Mouse (Mus musculus): ENCODE data around the gene Rab3gap2.
A peak's percentile ranks its signal among the peaks of the same experiment; 100 is the strongest.

Gene Rab3gap2

DNA sequence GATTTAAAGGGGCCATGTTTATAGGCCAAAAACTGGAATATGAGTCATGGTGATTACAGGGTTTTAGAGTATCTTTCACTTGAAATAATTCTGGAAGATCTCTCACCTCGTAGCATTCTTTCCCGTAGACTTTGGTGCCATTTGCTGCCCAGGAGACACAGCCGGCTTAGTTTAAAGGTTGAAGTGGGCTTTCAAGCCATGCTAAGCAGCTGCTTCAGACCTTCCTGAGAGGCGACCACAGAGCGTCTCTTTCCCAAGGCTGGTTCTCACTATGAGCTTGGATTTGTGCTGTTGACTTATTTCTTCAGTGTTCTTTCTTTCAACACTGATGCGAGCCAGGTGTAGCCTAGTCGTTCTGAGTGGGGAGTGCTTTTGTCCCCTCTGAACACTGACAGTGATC, 23.8 kb downstream of the Rab3gap2 start:
- no peak for DNase-seq

DNA sequence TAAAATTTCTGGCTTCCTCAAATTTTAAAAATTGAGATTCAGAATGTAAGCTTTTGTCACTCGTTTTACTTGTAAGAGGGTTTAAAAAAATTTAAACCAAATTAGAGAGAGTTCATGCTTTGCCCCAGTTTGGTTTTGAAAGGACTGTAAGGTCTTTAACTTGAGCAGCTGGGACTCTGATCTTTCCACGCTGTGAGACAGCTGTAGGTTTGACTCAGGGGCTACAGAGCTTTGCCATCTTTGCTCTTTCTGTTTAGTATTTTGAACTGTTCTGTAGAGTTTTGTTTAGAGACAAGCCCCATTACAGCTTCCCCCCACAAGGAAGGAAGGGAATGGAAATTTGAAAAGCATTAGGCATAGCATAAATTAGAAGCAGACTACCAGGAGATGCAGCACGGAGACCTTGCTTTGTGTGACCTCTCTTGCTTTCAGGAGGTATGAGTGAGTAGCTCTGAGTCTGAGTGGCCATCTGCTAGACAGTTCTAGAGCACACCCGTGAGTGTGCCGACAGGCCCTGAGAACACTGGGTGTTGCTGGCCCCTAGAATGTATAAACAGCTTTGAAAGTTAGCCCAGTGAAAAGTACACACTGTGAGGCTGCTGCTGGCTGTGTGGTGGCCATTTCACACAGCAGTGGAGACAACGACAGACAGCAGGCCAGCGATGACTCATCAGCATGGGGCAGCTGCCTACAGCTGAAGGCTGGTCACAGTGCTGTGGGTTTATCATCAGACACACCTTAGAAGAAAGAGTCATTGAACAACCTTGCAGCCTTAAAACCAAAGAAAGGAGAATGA, 25.7 kb downstream of the Rab3gap2 start:
- DNase-seq = peak; percentile 17

DNA sequence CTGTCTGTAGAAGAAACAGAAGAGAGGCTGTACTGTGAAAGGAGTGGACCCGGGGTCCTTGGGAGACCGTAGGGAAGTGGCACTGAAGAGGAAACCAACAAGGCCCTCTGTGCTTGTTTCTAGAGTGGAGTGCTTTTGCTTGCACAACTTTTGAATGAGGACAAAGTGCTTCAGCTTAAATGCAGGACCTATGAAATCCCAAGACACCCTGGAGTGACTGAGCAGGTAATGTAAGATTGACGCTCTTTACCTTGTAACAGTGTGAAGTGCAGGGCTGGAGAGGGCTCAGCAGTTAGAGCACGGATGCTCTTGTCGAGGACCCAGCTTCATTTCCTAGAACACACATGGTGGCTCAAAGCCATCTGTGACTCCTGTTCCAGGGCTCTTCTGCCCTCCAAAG, 31.9 kb downstream of the Rab3gap2 start:
- no peak for DNase-seq

DNA sequence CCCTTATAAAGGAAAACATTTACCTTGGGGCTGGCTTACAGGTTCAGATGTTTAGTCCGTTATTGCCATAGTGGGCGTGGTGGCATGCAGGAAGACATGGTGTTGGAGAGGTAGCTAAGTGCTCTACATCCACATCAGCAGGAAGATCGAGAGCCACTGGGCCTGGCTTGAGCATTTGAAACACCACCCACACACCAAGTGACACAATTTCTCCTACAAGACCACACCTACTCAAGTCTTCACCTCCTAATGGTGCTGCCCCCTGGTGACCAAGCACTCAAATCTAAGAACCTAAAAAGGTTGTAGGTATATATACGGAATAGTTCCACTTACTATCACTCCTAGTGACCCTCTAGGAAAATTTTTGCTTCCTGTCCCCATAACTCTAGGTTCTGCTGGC, 32.6 kb downstream of the Rab3gap2 start:
- DNase-seq = no peak

DNA sequence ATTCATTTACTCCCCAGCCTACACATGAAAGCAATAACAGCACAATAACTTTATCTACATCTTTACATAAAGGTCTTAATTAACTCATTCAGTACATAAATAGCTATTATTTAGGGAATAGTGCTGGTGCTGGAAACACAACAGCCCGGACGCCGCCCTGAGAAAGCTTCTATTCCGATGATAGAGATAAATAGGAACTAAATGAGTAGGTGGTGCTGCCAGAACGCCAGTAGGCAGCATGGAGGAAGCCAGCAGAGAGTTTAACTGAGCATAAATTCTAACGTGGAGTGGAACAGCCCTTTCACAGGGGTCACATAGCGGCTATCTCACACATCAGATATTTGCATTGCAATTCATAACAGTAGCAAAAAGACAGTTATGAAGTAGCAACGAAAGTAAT, 39.1 kb downstream of the Rab3gap2 start:
- DNase-seq = no peak

DNA sequence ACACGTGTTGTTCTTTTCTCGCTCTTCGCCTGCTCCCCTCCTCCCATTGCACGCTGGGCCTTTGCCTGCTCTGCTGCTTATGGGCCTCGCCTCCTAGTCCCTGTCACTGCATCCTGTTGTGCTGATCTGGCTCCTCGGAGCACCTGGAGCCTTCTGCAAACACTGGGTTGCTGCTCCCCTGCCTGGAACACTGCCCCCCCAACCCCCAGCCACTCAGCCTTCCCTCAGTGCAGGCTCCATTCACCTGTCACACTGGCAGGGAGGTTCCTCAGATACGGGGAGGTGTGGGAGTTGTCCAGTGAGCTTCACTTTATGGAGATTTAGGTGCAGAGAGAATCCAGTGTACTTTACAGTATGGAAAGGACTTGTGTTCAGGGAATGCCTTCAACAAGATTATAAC, 41.5 kb downstream of the Rab3gap2 start:
- DNase-seq = no peak

DNA sequence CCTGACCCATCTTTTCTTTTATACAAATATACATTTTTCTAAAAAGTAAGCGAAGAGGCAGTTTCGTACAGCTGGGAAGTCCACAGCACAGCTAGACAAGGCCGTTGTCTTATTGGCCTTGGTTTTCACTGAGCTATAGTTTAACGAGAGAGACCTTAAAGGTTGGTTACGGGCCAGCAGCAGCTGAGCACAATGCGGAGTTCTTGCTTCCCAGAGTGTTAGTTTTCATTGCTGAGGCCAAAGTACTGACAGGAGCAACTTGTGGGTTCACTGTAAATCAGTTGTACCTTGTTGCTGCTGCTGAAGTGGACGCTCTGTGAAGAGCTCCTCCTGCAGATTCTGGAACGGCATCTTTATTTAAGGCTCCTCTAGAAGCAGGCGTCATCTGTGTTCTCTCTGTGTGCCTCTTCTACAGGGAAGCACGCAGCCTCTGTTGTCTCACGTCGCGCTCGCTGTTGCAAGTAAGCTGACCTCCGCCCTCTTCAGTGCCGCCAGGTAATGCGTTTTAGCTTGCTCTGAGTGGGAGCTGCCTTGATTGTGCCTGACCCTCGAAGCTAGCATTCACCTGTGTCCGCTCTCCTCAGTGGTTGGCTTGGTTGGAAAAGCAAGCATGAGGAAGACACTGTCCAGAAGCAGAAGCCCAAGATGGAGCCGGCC, 43.6 kb downstream of the Rab3gap2 start:
- DNase-seq = no peak

DNA sequence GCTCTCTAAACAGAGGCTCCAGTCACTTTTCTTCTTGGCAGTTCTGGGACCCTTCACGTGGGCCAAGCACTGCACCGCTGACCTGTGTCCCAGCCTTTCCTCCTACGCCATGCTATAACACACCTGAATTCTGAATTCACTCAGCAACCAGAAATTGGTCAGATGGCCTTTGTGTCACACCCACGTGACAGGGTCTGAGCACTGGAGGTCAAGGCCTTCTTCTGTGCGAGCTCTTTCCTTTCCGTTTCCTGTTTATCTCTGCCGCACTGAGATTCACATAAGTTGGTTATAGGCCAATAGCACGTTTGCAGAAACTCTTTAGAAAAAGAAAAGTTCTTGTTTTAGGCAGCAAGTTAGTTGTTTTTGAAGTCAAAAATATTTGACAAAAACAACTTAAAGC, 44.8 kb downstream of the Rab3gap2 start:
- DNase-seq = no peak

DNA sequence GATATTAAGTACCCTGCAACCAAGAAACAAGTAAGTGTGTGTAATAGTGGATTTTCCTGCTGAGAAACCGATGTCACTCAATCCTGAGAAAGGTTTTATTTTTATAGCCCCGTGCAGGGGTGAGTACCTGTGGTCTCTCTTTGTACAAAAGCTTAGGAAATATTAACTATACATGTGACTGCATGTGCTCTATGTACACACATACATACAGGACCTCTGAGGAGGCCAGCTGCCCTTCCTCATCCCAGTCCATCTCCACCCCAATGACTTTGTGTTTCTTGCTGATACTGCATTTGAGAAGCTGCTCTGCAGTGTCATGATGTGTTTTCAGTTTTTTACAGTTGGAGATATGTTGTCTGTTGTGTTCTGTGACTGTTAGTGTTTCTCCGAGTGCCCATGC, 48.4 kb downstream of the Rab3gap2 start:
- no peak for DNase-seq

DNA sequence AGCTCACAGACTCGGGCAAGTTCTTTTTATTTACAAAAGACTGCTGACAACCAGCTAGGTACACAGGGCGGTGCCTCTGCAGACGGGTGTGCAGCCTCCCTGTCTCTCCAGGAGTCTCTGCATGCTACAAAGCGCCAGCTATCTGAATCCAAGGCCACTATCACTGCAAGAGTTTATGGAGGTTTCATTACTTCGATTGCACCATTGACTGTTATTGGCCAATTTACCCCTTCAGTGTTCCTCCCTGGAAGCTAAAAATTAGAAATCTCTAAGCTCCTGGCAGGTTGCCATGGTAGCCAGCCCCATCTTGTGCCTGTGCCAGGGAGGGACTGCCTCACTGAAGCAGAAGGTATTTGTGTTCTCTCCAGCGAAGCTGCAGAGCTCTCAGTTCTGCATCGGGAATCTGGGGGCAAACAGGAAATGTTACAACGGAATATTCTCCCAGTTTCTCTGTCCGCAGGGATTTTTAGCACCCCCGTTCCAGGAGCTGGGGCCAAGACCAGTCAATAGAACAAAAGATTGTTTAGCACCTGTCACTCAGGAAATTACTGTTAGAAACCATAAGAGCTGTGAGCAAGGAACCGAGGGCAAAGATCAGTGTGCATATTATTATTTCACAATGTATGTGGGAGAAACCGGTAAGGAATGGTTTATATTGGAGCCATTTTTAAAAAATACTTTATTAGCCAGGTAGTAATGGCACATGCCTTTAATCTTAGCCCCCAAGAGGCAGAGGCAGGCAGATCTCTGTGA, 49.4 kb downstream of the Rab3gap2 start:
- peak; percentile 19 for DNase-seq

DNA sequence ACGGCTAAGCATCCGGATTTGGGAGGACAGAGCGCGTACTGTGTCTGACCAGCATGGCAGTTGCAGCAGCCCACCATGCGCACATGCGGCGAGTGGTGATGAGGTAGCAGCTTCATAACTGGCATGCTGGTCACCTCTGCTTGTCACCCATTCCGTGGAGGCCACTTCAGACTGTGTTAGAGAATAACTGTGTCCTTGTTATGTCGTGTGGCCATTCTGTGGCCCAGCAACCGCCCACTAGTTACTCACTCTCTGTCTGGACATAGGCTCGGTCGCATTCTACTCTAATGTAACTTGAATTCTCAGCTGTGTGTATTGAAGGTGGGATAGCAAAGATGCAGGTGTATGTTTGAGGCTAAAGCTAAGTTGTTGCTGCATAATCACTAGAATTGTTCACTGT, 51.4 kb downstream of the Rab3gap2 start:
- DNase-seq = no peak

DNA sequence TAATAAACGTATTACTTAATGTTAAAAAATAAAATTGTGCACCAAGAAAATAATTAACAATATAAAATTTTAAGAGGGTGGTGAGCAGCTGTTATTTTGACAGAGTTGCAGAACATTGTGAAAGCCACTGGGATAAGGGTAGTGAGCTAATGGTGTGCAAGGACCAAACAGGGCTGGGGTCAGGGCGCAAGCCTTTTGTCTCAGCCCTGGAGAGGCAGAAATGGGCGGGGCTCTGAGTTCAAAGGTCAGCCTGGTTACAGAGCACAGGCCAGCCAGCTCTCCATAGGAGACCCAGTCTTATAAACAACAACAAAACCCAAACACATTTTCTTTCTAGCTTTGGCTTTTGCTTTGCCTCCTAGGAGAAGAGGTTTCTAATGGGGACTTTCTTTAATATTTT, 52.8 kb downstream of the Rab3gap2 start:
- DNase-seq = no peak

DNA sequence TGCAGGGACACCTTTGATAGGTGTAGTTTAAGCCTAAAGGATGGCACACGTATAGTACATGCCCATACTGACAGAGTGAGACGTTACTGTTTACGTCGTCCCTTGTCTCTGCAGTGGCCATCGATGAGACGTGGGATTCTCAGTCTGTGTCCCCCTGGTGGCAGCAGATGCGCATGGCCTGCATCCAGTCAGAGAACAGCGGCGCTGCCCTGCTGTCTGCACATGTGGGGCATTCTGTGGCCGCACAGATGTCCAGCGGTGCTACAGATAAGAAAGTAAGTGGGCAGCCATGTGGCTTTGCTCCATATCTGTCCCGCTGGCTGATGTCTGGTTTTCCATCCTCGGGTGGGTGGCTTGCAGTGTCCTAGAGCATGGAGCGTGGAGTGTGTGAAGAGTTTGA, 58.6 kb downstream of the Rab3gap2 start:
- DNase-seq = no peak

DNA sequence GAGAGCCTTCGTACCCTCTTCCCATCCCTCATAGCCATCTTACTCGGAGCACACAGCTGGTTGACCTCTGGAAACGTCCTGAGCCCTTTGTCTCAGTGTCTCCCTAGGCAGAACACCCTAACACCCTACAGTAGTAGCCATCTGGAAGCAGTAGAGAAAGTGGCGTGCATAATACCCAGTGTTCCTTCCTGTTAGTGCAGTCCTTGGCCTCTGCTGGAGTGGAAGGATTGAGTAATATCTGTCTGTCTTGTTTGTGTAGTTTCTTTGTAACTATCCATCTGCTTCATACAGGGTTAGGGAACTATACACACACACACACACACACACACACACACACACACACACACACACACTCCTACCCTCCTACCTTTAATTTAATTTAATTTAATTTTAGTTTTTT, 64.8 kb downstream of the Rab3gap2 start:
- DNase-seq = no peak

DNA sequence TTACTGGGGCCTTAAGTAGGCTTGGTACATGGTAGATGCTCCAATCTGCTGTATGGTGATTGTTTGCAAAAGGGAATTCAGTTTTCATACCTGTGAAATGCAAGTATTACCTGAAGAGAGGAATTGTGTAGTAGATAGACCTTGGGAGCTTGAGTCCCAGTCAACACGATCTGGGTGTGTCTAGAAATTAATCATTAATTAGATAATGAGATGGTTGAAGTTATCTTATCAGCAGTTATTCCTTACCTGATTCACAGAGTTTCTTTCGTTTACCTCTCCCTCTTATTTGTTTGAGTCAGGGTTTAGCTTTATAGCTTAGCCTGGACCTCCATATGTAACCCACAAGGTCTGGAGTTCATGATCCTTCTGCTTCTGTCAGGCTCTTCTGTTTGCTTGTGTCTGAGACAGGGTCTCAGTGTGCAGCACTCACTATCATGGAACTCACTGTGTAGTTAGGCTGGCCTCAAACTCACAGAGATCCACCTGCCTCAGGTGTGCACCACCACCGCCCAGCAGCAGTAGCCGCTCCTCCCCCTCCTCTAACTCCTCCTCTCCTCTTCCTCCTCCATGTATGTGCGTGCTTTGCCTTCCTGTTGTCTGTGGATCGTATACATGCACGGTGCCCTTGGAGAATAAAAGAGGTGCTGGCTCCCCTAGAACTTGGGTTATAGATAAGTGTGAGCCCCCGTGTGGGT, 66.6 kb downstream of the Rab3gap2 start:
- DNase-seq = no peak

DNA sequence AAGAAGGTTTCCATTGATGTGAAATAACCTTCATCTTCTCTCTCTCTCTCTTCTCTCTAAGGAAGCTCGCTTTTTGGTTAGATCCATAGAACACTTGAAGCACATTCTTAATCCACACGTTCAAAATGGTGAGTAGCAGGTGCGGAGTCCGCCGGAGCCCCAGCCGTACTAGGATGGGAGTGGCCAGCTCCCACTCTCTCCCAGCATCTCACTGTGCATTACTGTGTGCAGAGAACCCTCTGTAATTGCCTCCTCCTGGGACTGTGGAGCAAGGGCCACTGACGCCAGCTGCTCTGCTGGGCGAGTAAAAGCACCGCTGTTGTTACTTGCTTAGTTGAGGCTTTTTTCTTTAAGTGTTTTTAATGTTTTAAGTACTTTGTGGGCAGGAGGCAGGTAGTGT, 67.5 kb downstream of the Rab3gap2 start:
- no peak for DNase-seq

DNA sequence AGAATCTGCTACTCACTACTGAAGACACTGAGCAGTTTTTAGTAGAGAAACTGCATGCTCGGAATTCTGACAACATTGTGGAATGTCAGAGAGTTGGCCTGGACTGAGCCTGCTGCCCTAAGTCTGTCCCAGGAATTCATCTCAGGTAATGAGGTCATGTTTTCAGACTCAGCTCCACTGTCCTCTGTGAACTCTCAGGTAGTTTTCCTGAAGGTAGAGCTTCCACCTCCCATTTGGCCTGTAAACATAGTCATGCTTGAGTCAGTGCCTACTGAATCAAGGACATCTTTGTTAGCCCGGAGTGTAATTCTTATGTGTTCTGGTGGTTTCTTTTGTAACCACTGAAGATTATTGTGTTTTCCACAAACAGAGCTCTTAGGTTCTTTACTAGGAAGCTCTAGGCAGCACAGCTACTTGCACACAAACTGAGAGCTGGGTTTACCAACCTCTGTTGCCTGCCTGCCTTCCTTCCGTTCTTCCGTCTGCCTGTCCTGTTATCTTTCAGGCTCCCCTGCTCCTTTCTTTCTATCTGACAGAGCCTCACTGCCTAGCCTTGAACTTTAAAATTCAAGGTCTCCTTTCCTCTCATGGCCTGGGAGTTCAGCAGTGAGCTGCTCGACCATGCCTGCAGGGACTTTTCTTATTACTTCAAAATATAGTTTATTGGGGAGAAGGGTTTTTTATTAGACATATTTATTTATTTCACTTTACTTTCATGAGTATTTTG, 71.1 kb downstream of the Rab3gap2 start:
- no peak for DNase-seq

DNA sequence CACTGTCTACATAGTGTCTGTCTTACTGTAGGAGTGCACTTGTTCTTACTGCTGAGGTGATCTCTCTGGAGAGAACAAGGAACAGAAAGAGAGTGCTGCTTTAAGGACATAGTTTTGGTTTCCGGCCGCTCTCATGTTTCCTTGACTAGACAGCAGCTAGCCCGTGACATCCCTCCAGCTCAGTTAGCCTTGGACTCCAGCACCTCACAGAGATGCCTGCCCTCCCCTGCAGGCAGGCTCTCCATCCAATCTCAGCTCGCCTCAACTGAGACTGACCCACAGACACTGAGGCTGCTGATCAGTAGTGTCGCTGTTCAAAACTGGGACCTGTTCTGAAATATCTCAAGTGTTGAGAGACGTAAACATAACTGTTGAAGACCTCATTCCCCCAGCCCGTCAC, 72.1 kb downstream of the Rab3gap2 start:
- no peak for DNase-seq

DNA sequence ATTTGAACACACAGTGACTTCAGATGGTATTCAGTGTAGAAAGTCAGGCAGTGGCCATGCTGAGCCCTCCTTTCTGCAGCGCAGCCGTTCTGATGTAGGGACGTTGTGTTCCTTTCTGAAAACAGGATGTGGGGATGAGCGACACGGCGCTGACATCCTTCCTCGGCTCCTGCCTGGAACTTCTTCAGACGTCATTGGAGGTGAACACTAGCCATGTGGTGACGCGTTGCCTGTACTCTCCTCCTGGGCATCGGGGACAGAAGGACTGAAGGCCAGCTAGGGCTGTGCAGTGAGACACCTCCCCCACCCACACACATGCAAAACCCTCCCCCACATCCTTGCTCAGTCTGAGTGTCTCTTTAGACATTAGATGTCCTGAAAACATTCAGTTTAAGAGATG, 73.1 kb downstream of the Rab3gap2 start:
- no peak for DNase-seq

DNA sequence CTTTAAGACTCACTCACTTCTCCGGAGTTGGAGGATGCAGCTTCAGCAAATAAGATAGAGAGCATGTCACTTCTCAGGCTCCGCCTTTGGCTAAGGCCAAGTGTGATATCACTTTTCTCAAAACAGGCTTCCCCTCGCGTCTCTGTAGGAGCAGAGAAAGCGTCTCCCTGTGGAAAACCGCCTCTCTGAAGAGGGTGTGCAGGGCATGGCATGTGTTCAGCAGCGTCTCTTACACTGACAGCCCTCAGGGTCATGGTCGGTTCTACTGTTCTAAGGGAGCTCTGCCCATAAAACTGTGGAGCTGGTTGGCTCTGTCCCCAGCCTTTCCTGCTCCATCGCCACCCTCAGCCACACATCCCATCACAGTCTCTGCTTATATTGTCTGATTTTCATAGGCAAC, 75.4 kb downstream of the Rab3gap2 start:
- DNase-seq = no peak

DNA sequence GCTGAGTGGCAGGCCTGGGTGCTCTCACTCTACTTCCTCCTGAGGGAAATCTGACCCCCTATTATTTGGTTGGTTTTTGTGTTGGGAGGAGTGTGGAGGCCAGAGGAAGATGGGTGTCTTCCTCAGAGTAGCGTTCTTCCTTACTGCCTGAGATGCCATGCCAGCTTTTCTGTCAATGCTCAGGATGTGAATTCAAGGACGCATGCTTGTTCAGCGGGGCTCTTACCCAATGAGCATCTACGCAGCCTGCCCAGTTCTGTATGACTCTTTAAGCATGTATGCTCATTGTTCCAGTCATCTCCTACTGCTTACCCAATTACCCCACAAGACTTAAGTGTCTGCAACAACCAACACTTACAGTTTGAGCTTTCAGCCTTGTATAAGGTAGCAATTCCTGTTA, 76.7 kb downstream of the Rab3gap2 start:
- no peak for DNase-seq

DNA sequence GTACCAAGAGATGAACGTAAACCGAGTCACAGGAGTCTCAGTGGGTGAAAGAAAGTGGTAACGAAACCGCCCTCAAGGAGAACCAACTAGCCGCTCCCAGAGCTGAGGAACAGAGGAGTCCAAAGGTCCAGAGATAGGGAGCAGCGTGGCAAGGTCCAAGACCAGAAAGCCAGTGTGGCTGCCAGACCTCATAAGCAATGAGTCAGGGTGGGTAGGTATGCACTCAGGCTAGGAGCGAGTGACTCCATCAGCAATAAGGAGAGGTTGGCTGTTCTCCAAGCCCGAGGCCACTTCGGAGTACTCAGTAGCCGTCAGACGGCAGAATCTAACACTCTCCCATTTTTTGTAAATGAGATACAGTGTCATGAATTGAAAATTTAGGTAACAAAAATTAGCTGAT, 78.9 kb downstream of the Rab3gap2 start:
- no peak for DNase-seq

DNA sequence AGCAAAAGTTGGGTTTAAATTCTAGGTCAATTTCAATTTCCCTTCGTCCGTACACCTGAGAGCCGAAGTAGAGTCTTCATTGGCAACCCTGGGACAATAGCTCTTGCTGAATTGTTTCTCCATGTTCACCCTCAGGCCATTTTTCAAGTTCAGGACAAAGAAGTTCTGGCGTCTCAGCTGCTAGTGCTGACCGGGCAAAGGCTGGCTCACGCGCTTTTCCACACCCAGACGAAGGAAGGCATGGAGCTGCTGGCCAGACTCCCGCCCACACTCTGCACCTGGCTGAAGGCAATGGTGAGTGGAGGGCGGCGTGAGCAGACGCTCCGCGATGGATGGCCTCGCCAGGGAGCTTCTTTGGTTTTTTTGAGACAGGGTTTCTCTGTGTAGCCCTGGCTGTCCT, 79.3 kb downstream of the Rab3gap2 start:
- no peak for DNase-seq

Data from cerebellum, adult 9-10 months (tissue).